Mouse (Mus musculus): ENCODE data around the gene Znrf1.

Gene Znrf1

GRCm38 (mm10) chr8:111528071-111528470 lies 7.8 kb upstream of the Znrf1 start:
- in situ Hi-C loops (cut with MboI; ENCODE audit: unreplicated experiment in 2 of 2) = no loop called here

- in situ Hi-C loops (cut with MboI; ENCODE audit: unreplicated experiment in 2 of 2) = loop anchor here (5.0 to 10.0 kb wide), 3 partner anchors 64 to 96 kb away; no protein-coding TSS in a partner anchor
Measured at GRCm38 (mm10) chr8:111531191-111531590, 4.7 kb upstream of the Znrf1 start.

- in situ Hi-C loops (cut with MboI; ENCODE audit: unreplicated experiment in 2 of 2) = loop anchor here (5.0 to 10.0 kb wide), 3 partner anchors 63 to 96 kb away; no protein-coding TSS in a partner anchor
Measured at GRCm38 (mm10) chr8:111531621-111532020, 4.3 kb upstream of the Znrf1 start.

GRCm38 (mm10) chr8:111533503-111533902 lies 2.4 kb upstream of the Znrf1 start:
- in situ Hi-C loops (cut with MboI; ENCODE audit: unreplicated experiment in 2 of 2) = loop anchor here (5.0 to 10.0 kb wide), 3 partner anchors 61 to 94 kb away; no protein-coding TSS in a partner anchor

GRCm38 (mm10) chr8:111535491-111535890 lies 406 bp upstream of the Znrf1 start:
- in situ Hi-C loops (cut with MboI; ENCODE audit: unreplicated experiment in 2 of 2) = loop anchor here (10.0 kb wide), 1 partner anchor 59 kb away; no protein-coding TSS in a partner anchor

GRCm38 (mm10) chr8:111536978-111537764 lies 1.3 kb downstream of the Znrf1 start:
- in situ Hi-C loops (cut with MboI; ENCODE audit: unreplicated experiment in 2 of 2) = loop anchor here (10.0 kb wide), 1 partner anchor 58 kb away; no protein-coding TSS in a partner anchor

GRCm38 (mm10) chr8:111537765-111538158 lies 1.9 kb downstream of the Znrf1 start:
- in situ Hi-C loops (cut with MboI; ENCODE audit: unreplicated experiment in 2 of 2) = loop anchor here (10.0 kb wide), 1 partner anchor 57 kb away; no protein-coding TSS in a partner anchor

- in situ Hi-C loops (cut with MboI; ENCODE audit: unreplicated experiment in 2 of 2) = loop anchor here (10.0 kb wide), 1 partner anchor 57 kb away; no protein-coding TSS in a partner anchor
Measured at GRCm38 (mm10) chr8:111538194-111538593, 2.3 kb downstream of the Znrf1 start.

- in situ Hi-C loops (cut with MboI; ENCODE audit: unreplicated experiment in 2 of 2) = loop anchor here (10.0 kb wide), 1 partner anchor 55 kb away; no protein-coding TSS in a partner anchor
Measured at GRCm38 (mm10) chr8:111539422-111540076, 3.7 kb downstream of the Znrf1 start.

GRCm38 (mm10) chr8:111543712-111544380 lies 7.9 kb downstream of the Znrf1 start:
- in situ Hi-C loops (cut with MboI; ENCODE audit: unreplicated experiment in 2 of 2) = no loop called here

GRCm38 (mm10) chr8:111545406-111546156 lies 9.7 kb downstream of the Znrf1 start:
- in situ Hi-C loops (cut with MboI; ENCODE audit: unreplicated experiment in 2 of 2) = no loop called here

GRCm38 (mm10) chr8:111547144-111547543 lies 11.2 kb downstream of the Znrf1 start:
- in situ Hi-C loops (cut with MboI; ENCODE audit: unreplicated experiment in 2 of 2) = no loop called here

- in situ Hi-C loops (cut with MboI; ENCODE audit: unreplicated experiment in 2 of 2) = no loop called here
Measured at GRCm38 (mm10) chr8:111548201-111548600, 12.3 kb downstream of the Znrf1 start.

- in situ Hi-C loops (cut with MboI; ENCODE audit: unreplicated experiment in 2 of 2) = loop anchor here in 1 of 2 experiments (5.0 kb wide), 1 partner anchor 47 kb away; no protein-coding TSS in a partner anchor
Measured at GRCm38 (mm10) chr8:111550002-111550870, 14.3 kb downstream of the Znrf1 start.

- in situ Hi-C loops (cut with MboI; ENCODE audit: unreplicated experiment in 2 of 2) = loop anchor here in 1 of 2 experiments (5.0 kb wide), 1 partner anchor 46 kb away; no protein-coding TSS in a partner anchor
Measured at GRCm38 (mm10) chr8:111551511-111552130, 15.7 kb downstream of the Znrf1 start.

- in situ Hi-C loops (cut with MboI; ENCODE audit: unreplicated experiment in 2 of 2) = no loop called here
Measured at GRCm38 (mm10) chr8:111561824-111562223, 25.9 kb downstream of the Znrf1 start.

- in situ Hi-C loops (cut with MboI; ENCODE audit: unreplicated experiment in 2 of 2) = no loop called here
Measured at GRCm38 (mm10) chr8:111562274-111562803, 26.4 kb downstream of the Znrf1 start.

- in situ Hi-C loops (cut with MboI; ENCODE audit: unreplicated experiment in 2 of 2) = no loop called here
Measured at GRCm38 (mm10) chr8:111563075-111563474, 27.2 kb downstream of the Znrf1 start.

Data from v-Abl transformed pro-B cells (cell line).